Mouse (Mus musculus): ENCODE data around the gene Mcm10.
A peak's percentile ranks its signal among the peaks of the same experiment; 100 is the strongest.

Mcm10 gene

DNA sequence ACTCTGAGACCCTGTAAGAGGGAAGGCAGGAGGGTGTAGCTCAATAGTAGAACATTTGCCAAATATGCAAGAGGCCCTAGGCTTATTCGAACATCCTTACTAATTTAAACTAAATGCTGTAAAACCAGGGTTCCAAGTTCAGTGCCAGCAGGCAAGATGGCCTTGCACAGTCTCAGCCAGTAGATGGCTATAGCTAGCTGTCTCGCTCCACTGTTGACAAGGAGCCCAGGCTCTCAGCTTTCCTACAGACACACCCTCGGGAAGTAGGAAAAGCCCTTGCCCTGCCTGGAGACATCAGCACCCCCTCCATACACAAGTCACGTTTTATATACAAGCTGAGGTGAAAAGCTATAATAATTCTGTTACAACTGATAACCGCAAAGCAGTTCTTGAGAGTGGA is 20.1 kb upstream of the Mcm10 start:
- DNase-seq (ENCODE audit: low spot score in 2 of 2): no peak

DNA sequence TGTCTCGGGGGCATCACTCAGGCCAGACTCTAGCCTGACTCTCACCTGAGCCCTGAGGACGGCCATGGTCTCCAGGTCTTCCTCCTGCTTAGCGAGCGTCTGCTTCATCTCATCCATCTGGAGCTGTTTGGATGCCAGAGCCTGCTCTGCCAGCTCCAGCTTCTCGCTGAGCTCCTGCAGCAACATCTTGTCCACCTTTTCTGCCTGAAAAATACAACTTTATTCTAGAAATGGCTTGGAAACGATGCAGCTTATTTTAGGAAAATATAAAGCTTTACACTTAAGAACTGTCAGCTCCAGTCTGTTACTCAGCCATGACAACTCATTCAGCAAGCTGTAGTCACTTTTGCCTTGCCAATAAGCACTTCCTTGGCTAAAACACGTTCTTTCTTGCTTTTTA is 18.6 kb upstream of the Mcm10 start:
- no peak for DNase-seq (ENCODE audit: low spot score in 2 of 2)

DNA sequence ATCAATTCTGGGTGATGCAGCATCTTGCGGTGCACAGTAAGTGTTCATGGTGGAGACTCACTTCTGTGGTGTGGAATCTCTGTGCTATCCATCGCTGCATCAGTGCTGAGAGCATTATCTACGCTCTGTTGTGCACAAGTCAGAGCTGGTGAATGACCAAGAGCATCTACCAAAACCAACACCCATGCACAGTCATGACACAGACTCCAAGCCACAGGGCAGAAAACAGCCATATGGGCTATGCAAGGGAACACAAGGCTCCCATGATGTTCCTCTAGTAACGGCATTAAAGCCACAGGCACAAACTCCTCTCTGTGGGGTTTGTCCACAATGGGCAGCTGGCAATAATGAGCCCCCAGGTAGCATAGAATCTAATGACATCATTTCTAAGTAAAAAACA is 17.2 kb upstream of the Mcm10 start:
- DNase-seq (ENCODE audit: low spot score in 2 of 2): no peak

DNA sequence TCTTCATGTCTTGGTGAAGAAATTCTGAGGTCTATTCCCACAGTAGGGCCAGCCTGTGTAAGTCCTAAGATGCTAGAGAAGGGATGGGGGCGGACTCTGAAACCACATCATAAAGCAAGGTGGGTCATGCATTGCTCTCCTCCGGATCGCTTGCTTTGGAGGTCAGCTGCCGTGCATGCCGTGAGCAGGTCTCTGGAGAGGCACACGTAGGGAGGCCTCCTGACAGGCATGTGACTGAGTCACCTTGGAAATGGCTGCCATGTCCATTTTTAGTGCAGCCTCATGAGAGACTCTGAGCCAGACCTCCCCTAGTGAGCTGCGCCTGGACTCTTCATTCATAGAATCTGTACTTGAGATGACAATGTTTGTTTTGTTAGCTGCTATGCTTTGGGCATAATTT is 15.5 kb upstream of the Mcm10 start:
- DNase-seq (ENCODE audit: low spot score in 2 of 2): no peak

DNA sequence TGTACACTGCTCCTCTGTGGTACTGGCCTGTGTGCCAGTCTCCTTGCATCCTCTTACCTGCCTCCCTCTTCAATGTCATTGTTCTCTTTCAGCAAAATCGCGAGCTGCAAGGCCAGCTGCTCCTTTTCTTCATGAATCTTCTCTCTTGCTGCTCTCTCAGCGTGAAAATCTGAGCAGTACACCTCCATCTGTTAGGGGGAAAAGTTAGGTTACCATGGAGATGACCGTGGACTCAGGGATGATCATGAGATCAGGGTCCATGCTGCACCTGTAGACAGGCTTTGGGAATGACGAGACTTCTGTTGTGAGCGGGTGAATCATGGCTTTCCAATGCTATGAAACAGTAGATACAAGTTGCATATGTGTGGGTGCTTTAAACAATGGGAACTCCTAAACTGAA is 14.5 kb upstream of the Mcm10 start:
- no peak for DNase-seq (ENCODE audit: low spot score in 2 of 2)

DNA sequence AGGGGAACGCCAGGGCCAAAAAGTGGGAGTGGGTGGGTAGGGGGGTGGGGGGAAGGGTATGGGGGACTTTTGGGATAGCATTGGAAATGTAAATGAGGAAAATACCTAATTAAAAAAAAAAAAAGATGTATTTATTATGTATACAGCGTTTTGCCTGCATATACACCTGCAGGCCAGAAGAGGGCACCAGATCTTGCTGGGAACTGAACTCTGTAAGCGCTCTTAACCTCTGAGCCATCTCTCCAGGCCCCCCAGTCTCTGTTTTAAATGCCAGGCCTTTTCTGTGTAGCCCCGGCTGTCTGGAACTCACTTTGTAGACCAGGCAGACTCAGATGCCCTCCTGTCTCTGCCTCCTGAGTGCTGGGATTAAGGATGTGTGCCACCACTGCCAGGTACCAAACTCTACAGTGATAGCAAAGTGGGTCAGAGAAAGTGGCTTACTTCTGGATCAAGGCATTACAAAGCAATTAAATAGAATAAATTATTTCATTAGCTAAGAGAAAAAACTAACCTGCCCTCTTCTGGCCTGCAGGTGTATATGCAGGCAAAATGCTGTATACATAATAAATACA is 12.7 kb upstream of the Mcm10 start:
- no peak for DNase-seq (ENCODE audit: low spot score in 2 of 2)

DNA sequence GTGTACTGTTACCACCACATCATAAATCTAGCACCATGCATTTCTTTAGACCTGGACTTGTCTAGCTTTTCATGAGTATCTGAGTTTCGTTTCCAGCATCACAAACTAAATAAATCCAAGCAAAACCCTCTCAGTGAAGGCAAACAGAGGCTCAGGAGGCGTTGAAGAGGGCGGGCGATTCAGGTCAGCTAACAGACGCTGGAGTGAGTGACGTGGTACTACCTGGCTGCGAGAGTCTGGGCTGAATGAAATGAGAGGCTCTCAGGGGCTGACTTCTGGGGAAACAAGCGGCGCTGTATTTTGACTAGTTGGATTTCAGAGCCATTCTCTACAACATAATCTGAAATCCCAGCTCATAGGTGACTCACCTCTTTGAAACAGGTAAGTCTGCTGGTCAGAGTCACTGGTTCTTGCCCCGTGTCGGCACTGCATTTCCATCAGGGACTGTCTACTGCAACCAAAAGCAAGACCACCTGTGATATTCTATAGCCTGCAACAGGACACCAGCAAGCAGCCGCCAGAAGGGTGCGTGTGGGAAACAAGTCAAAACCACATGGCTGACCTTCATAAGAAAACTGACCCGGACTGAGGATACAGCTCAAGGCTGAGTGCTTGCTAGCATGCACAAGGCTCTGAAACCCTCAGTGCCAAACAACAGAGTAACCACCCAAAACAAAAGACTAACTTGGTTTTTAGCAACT is 11.3 kb upstream of the Mcm10 start:
- no peak for DNase-seq (ENCODE audit: low spot score in 2 of 2)

DNA sequence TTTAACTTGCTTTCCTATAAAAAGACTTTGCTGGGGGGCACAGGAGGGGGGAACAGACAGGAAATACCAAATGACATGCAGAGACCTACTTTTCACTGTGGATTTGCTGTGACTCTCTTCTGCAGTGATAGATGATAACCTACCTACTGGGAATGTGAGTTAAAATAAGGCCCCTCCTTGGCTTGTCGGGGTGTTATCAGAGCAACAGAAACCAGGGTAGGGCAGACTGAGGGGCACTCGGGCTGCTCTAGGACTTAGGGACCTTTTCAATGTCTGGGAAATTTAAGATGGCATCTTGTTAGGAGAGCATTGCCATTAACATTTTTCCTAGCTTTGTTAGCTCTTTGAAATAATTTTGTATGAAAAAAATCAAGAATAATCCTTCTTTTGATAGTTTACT is 10.7 kb upstream of the Mcm10 start:
- DNase-seq (ENCODE audit: low spot score in 2 of 2): no peak

DNA sequence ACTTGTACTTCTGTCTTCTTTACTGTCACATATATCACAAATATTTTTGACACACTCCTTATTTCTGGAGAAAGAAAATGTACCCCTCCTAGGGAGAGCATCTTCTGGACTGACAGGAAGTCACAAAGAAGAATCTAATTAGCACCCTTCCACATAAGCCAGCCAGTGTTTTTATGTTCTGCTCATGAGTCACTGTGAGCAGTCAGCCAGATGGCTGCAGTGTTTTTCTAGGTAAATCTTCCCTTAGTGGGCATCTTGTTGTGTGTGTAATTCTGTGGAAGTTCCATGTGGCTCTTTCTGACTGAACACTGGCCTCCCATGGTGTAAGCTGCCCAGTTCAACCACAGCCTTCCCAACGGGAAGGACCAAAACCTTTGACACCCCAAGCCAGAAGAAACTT is 7.1 kb upstream of the Mcm10 start:
- DNase-seq (ENCODE audit: low spot score in 2 of 2): no peak

DNA sequence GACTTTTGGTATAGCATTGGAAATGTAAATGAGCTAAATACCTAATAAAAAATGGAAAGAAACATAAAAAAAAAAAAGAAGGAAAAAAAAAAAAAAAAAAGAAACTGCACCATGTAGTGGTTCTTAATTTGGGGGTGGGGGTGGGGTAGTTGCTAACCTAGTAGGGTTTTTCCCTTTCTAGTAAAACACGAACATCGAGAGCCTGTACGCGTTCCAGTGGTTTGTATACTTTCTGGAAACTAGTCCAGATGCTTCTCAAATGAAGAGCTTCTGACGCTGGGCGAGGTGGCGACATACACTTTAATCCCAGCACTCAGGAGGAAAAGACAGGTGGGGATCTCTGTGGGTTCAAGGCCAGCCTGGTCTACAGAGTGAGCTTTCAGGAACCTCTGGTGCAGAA is 4.3 kb upstream of the Mcm10 start:
- no peak for DNase-seq (ENCODE audit: low spot score in 2 of 2)

DNA sequence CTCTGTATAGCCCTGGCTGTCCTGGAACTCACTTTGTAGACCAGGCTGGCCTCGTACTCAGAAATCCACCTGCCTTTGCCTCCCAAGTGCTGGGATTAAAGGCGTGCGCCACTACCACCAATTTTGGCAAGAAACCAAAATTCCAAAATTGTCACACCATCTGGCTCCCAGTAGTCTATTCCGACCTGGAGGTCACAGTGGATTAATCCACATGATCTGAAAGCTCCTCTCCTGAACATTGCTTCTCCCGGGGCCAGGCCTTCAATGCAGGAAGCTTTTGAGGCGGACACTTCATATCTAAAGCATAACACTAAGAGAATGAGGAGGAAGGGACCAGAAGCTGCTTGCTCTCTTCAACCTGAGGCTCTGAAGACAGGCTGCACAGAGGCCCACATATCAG is 2.9 kb upstream of the Mcm10 start:
- DNase-seq (ENCODE audit: low spot score in 2 of 2): no peak

DNA sequence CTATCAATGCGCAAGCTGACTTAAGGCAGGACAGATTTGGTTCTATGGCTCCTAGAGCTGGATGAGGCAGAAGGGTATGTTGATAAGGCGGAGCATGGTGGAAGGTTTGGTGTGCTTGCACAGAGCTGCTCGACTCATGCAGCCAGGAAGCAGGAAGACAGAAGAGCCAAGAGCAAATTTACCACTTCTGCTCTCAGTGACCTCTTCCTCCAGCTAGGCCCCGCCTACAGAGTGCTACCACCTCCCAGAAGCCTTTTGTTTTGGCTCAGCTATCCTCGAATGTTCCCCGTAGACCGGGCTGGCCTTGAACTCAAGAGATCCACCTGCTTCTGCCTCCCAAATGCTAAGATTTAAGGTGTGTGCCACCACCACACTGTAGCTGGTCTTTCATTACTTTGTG is 2.0 kb upstream of the Mcm10 start:
- no peak for DNase-seq (ENCODE audit: low spot score in 2 of 2)

DNA sequence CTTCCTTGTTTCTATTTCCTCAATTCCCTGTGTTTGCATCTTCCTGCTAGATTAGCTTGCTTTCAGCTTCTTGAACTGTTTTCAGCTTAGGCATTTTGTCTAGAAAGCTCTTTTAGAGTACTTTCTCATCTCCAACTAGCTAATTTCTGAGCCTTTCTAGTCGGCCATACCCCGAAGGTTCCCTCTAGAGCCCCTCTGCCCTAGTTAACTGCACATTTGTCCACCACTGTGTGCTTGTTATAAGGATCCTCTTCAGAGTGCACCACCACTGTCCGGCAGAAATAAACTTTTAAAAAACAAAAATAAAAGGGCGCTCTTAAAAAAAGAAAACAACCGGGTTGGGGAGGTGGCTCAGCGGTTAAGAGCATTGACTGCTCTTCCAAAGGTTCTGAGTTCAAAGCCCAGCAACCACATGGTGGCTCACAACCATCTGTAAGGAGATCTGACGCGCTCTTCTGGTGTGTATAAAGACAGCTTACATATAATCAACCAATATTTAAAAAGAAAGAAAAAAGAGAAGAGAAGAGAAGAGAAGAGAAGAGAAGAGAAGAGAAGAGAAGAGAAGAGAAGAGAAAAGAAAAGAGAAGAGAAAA is 597 bp downstream of the Mcm10 start:
- no peak for DNase-seq (ENCODE audit: low spot score in 2 of 2)

DNA sequence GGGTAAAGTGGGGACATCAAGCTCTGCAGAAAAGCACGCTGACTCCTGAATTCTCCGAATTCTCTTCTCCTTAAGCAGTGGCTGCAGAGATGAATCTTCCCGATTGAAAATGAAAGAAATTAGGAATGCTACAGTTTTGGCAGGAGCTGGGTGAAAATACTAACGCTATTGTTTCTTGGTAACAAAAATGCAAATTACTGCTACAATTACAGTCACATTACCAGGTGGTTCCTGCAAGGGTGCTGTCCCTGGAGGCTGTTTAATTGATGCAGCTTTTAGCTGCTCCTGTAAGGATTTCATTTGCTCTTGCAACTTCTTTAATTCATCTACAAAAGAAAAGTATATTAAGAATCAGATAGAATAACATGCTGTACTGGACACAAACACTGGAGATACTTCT is 5.5 kb downstream of the Mcm10 start:
- DNase-seq (ENCODE audit: low spot score in 2 of 2): no peak

DNA sequence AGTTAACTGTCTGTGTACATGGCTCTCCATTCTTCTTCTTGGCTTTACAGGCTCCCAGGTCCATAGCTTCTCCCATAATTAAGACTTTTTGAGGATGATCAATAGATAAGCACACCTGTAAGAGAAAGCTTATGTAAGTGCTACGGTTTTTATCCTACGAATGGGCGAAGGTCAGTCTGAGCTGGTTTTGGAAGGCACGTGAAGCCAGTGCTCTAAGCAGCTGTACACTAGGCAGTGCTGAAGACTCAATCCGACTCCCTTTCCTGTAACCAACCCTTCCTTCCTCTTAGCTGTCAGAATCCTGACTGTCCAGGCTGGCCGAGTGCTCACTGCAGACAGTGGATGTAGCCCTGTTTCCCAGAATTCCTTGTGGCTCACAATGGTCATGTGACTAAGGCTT is 11.3 kb downstream of the Mcm10 start:
- no peak for DNase-seq (ENCODE audit: low spot score in 2 of 2)

DNA sequence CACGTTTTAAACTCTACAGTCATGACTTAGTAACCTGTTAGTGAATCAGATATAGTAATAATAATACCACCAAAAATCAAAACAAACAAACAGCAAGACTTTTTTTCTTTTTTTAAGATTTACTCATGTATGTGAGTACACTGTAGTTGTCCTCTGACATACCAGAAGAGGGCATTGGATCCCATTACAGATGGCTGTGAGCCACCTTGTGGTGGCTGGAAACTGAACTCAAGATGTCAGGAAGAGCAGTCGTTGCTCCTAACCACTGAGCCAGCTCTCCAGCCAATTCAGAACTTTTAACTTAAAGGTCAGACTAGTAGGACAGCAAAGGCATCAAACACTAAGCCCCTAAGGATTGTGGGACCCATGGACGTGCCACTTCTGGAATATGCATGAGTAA is 13.7 kb downstream of the Mcm10 start:
- DNase-seq (ENCODE audit: low spot score in 2 of 2): no peak

DNA sequence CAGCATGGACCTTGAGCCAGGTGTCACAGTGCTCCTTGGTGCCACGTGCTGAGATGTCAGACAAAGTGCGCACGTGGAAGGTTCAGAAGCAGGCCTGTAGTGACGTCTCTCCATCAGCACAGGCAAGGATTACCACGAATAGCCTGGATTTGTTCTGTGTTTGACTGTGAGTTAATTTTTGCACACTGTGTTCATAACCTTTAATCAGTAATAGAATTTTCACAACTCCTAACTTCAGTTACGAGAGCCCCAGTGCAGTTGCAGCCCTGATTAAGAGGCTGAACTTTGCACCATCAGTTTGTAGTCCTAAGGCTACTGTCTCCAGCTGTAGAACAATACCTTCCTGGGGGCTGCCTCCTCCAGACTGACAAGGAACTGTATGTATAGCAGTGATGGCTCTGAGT is 16.2 kb downstream of the Mcm10 start:
- no peak for DNase-seq (ENCODE audit: low spot score in 2 of 2)

DNA sequence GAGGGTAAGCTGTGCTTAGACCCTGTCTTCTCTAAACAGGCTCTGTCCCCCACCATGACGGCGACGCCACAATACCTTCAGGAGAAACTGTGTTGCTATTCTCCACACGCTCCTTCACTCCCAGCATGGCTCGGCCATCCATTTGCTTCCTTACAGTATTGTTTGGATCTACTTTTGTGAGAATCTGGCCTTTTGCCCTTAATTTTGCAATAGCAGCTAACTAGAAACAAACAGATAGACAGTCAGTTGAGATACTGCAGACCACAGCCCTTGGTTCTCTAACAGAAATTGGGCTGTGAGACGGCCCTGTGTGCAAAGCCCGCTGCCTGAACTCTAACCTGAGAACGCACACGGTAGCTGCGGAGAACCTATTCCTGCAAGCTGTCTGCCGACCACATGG is 16.9 kb downstream of the Mcm10 start:
- no peak for DNase-seq (ENCODE audit: low spot score in 2 of 2)

DNA sequence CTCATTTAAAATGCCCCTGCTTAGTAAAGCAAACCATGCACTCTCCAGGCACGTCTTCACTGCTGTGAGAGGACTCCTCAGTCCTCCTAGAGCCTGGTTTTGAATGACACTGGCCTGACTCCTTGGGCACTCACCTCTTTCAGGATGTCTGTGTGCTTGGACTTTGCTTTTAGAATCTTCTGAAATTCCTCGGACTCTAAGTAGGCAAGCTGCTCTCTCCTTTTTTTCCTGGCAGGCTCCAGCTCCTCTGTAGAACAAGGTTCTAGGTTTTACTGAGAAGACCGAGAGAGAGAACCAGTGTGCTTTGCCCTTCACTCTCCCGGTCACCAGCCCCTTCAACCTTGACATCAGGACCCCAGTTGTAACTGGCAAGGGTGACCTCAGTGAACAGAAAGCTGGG is 18.2 kb downstream of the Mcm10 start:
- no peak for DNase-seq (ENCODE audit: low spot score in 2 of 2)

DNA sequence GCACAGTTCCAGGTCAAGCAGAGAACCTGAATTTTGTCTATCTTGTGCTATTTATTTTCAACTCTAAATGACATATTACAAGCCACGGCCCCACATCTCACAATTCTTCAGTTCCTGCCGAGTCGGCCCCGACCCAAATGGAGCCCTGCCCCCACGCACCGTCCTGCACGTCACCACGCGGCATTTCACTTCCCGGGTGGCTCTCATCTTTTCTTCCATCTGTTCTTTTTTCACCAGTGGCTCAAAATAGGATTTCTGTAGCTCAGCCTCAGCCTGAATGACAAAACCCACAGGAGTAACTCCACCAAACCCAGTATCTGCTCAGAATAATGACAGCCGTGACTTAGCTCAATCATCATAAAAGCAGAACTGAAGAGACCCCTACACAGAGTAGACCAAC is 19.0 kb downstream of the Mcm10 start:
- DNase-seq (ENCODE audit: low spot score in 2 of 2): peak; percentile 22 to 28

DNA sequence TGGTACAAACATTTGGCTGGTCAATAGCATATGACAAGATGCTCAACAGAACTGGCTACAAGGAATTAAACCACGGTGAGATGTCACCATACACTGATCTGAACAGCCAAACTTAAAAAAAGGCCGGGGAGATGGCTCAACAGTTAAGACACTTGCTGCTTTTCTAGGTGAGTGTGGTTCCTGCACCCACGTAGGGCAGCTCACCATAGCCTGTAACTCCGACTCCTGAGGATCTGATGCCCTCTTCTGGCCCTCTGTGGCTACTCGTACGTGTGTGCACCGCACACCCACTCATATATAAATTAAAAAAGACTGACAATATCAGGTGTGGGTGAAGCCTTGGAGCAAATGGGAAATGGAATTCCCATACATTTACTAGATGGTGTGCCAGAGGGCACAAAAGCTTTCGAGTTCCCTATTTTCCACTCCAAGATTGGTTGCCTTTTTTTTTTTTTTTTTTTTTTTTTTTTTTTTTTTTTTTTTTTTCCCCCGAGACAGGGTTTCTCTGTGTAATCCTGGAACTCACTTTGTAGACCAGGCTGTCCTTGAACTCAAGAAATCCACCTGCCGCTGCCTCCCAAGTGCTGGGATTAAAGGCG is 23.7 kb downstream of the Mcm10 start:
- DNase-seq (ENCODE audit: low spot score in 2 of 2): no peak

DNA sequence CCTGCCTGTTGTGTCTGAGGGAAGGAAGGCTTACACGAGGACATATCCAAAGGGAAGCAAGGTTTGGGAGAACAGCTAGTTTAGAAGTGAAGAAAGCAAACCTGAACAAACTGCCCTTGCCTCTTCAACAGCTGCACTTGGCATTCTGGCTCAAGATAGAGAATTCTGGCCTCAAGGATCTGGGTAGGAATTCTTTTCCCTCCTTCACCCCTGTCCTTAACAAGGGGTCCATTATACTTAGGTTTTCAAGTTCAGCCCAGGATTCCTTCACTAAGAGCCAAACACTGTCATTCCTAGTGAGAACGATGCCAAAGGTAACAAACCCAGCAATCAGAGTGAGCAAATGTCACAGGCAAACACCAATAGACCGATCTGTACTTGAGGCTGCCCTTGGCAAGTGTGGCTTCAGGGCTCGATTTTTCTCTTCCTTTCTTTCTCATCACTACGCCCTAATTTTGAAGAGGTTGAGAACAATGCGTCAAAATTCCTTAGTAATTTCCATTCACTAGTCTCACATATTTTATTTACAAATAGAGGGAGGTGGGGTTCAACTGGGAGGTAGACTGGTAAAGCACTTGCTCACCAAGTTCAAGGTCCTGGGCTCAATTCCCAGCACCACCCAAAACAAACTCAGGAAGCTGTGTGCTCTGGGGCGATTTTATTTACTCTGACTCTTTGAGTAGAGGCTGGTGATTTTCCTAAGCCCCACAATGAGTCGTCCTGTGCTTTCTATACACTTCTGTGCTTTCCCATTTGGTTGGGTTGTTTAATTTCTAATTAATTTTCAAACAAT is 25.0 kb downstream of the Mcm10 start:
- no peak for DNase-seq (ENCODE audit: low spot score in 2 of 2)

DNA sequence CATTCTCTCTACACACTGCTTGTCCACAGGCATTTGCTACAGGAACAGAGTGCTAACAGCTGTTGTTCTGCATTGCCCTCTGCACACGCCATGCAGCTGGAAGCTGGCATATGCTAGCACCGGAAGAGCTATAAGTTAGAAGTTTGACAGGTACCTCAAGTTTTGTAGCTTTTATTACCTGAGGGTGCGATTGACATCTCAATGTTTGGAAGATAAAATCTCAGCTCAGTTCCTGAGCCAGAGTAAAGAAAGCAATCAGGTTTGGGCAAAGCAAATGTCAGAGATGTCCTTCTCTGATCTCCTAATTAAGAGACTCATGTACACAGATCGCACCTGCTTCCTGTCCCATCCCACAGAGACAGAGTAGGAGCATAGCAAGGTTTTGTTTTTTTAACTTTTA is 25.8 kb downstream of the Mcm10 start:
- DNase-seq (ENCODE audit: low spot score in 2 of 2): no peak
